Mouse (Mus musculus) forebrain, postnatal 0 days (tissue): ENCODE measurements around the gene Chst8. TPM values are rescaled to one million over a fixed set of nuclear protein-coding genes. Genes with fewer than 3 reads are reported as not detected.

Experiments
- ATAC-seq: fragments of 200-750 bp; cut with Nextera tagmentation; 2 replicates; pipeline ENCODE4 v1.8.0; 2017; ENCODE audit warnings: mild to moderate bottlenecking, moderate library complexity
- DNase-seq: peaks from one replicate; pipeline ENCODE4 v3.0.0-alpha.2; 2015
- H3K27ac ChIP-seq: fragments of 300-500 bp; sonication (generic); 2 replicates; pipeline ENCODE4 v1.5.1; 2014; ENCODE audit warnings: low read depth, mild to moderate bottlenecking, antibody characterized with exemption, low read length, moderate library complexity, mixed read lengths
- H3K27me3 ChIP-seq: fragments of 300-500 bp; sonication (generic); 2 replicates; pipeline ENCODE4 v1.6.1; 2014; ENCODE audit warnings: mild to moderate bottlenecking, low read length, mixed read lengths; ENCODE audit not compliant: insufficient read depth
- H3K36me3 ChIP-seq: fragments of 300-500 bp; sonication (generic); 2 replicates; pipeline ENCODE4 v1.6.1; 2014; ENCODE audit warnings: mild to moderate bottlenecking, moderate library complexity; ENCODE audit not compliant: insufficient read depth
- H3K4me1 ChIP-seq: fragments of 300-500 bp; sonication (generic); 2 replicates; pipeline ENCODE4 v1.6.1; 2014; ENCODE audit warnings: antibody characterized with exemption; ENCODE audit not compliant: insufficient read depth
- H3K4me2 ChIP-seq: fragments of 300-500 bp; sonication (generic); 2 replicates; pipeline ENCODE4 v1.6.1; 2014; ENCODE audit warnings: low read depth, mild to moderate bottlenecking, moderate library complexity
- H3K4me3 ChIP-seq: fragments of 300-500 bp; sonication (generic); 2 replicates; pipeline ENCODE4 v1.5.1; 2014; ENCODE audit warnings: low read depth, low read length, mixed read lengths
- H3K9ac ChIP-seq: fragments of 300-500 bp; sonication (generic); 2 replicates; pipeline ENCODE4 v1.6.1; 2014; ENCODE audit warnings: mild to moderate bottlenecking
- H3K9me3 ChIP-seq: fragments of 300-500 bp; sonication (generic); 2 replicates; pipeline ENCODE4 v1.6.1; 2016; ENCODE audit warnings: low read length
- CTCF ChIP-seq: sonication (generic); IDR thresholded peaks from 2 replicates; pipeline ENCODE4 v1.5.1; 2016; ENCODE audit warnings: antibody characterized with exemption, control low read depth, low read depth
- WGBS: fragments of 180-500 bp; shearing (Covaris S2); extraction: QIAGEN DNeasy Blood & Tissue Kit; methylation state at CpG from one replicate; pipeline ENCODE4 v1.1.7; 2014; 5-methylcytosine and 5-hydroxymethylcytosine counted together
- polyA plus RNA-seq: library from polyadenylated mRNA; unstranded; fragments of >200 nt; fragmentation: Nextera tagmentation; extraction: Ambion mirVana; gene quantifications from 2 replicates; pipeline ENCODE4 v1.2.1, GENCODE M21; 2015
- total RNA-seq: library from RNA; depleted of rRNA; stranded (reverse); fragments of >200 nt; gene quantifications from 2 replicates; pipeline ENCODE4 v1.2.3, GENCODE M21; 2014

Gene Chst8
- total and polyA plus RNA-seq, 2 experiments from 2014 or later, result 14.2 to 22.2 TPM

DNA sequence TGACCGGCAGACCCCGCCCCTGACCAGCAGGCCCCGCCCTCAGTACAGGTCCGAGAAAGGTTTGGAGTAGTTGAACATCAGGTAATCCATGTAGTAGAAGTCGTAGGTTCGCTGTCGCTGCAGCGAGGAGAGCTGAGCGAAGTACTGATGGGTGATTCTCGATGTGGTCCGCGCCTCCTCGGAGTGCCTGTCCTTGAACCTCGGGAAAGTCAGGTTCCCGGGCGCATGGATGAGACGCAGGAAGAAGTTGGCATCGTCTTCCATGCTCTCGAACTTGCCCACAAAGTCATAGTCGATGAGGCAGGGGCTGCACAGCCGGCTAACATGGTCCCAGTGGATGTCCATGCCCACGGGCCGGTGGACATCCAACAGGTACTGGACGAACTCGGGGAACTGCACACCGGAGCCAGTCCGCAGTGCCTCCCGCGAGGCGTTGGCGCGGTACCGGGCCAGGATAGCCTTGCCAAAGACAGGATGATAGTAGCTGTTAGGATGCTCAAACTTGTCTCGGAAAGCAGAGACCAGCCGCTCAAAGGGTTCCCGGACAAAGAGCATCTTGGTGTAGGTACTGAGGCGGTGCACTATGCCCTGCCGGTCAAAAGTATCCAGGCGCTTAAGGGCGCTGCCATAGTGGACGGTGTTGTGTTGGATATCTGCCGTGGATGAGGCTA is 137.3 kb downstream of the Chst8 start:
- no peak overlapping the region for H3K27ac ChIP-seq
- peak overlapping the region; percentile 45 for H3K4me3 ChIP-seq
- DNase-seq (no peak), ATAC-seq (no peak)
- no peaks in the 10 kb centered on the region for H3K4me1 ChIP-seq
- no peaks in the 10 kb centered on the region for H3K9me3 ChIP-seq
- H3K27me3 ChIP-seq, result peaks cover 28% of the 10 kb centered on the region
- TF ChIP-seq CTCF, result no peak
- WGBS, result 11% methylated on average over 42 of the region's 42 CpGs
- peak overlapping the region; percentile 79 for H3K4me2 ChIP-seq
- peak overlapping the region; percentile 43; the same call in 1 of the 2 replicates for H3K9ac ChIP-seq
- no peaks in the 10 kb centered on the region for H3K36me3 ChIP-seq

DNA sequence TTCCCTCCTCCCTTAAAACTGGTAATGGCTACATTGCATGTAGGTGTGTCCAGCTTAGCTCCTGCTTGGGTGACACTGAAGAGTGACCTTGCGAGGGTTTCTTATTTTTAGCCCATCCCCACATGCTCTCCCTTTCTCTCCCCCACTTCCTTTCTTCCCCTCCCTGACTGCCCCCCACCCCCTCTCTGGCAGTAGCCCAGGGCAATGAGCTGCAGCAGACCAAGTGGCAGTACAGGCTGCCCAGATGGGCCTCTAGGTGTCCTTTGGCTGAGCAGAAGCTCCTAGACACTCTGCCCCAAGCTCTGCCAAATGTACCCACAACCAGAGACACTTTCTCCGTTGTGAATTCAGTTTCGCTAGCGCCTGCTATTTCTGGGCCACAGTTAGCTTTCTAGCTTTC is 139.6 kb downstream of the Chst8 start:
- Histone ChIP-seq H3K9me3 (no peaks in the 10 kb centered on the region), H3K27me3 (peaks cover 28% of the 10 kb centered on the region), H3K36me3 (no peaks in the 10 kb centered on the region), H3K27ac (no peak overlapping the region), H3K4me2 (no peak overlapping the region), H3K9ac (no peak overlapping the region), H3K4me1 (no peaks in the 10 kb centered on the region), H3K4me3 (no peak overlapping the region)
- ATAC-seq (no peak), DNase-seq (no peak)
- WGBS, result 76% methylated on average over 4 of the region's 4 CpGs
- TF ChIP-seq CTCF, result no peak; the same call in 1 of the 2 replicates

GRCm38 (mm10) chr7:34671911-34672310 is 140.6 kb downstream of the Chst8 start:
- Histone ChIP-seq H3K4me2 (no peak overlapping the region), H3K4me1 (no peaks in the 10 kb centered on the region), H3K27ac (no peak overlapping the region), H3K4me3 (no peak overlapping the region), H3K27me3 (peaks cover 28% of the 10 kb centered on the region), H3K9ac (no peak overlapping the region), H3K9me3 (no peaks in the 10 kb centered on the region), H3K36me3 (no peaks in the 10 kb centered on the region)
- DNase-seq, result peak; percentile 96
- WGBS, result 2% methylated on average over 6 of the region's 6 CpGs
- peak; percentile 100 for TF ChIP-seq CTCF
- peak; percentile 79 for ATAC-seq

DNA sequence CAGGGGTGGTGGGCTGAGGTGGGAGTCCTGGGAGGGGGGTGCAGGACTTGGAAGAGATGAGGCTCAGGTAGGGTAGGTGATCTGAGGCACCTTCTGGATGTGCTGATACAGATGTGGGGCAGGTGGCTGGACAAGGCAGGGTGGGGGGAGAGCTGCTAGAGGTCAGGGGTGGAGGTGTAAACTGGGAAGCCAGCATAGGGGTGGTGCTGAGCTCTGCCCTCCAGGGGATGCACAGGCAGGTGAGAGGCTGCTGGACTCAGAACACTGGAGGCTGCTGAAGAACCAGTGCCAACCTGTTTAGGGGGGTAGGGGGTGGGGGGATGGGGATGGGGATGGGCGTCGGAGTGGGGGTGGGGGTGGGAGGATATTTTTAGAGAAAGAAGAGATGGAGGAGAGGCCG is 141.7 kb downstream of the Chst8 start:
- Histone ChIP-seq H3K27me3 (peaks cover 25% of the 10 kb centered on the region), H3K27ac (no peak overlapping the region), H3K9me3 (no peaks in the 10 kb centered on the region), H3K9ac (no peak overlapping the region), H3K4me2 (no peak overlapping the region), H3K4me3 (no peak overlapping the region), H3K36me3 (no peaks in the 10 kb centered on the region), H3K4me1 (no peaks in the 10 kb centered on the region)
- ATAC-seq (no peak), DNase-seq (no peak)
- 81% methylated on average over 3 of the region's 3 CpGs for WGBS
- TF ChIP-seq CTCF, result no peak

- Histone ChIP-seq H3K4me1 (no peaks in the 10 kb centered on the region), H3K9me3 (no peaks in the 10 kb centered on the region), H3K4me2 (no peak overlapping the region), H3K27ac (no peak overlapping the region), H3K36me3 (no peaks in the 10 kb centered on the region), H3K27me3 (peaks cover 11% of the 10 kb centered on the region), H3K9ac (no peak overlapping the region), H3K4me3 (no peak overlapping the region)
- no peak for TF ChIP-seq CTCF
- ATAC-seq (no peak), DNase-seq (no peak)
- WGBS, result 30% methylated on average over 9 of the region's 9 CpGs
Observed at GRCm38 (mm10) chr7:34669336-34669735, 143.2 kb downstream of the Chst8 start.

DNA sequence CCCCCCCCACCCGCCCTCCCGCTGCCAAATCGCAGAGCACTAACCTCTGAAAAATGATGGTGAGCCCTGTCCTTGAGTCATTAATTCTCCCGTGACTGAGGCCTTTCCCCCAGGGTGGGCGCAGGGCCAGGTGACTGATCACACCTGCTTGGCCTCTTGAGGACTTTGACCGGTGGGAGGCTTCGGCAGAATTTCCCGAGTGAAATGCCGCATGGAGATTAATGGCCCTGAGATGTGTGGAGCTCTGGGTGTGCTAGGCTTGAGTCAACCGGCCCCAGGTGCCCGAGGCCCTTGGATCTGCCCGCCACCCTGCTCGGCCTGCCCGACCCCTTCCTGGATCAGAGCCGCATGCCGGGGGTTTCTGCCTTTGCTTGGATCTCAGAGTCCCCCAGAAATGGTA is 144.6 kb downstream of the Chst8 start:
- Histone ChIP-seq H3K4me1 (no peaks in the 10 kb centered on the region), H3K9me3 (no peaks in the 10 kb centered on the region), H3K4me2 (no peak overlapping the region), H3K27ac (no peak overlapping the region), H3K27me3 (no peaks in the 10 kb centered on the region), H3K36me3 (no peaks in the 10 kb centered on the region), H3K9ac (no peak overlapping the region), H3K4me3 (no peak overlapping the region)
- no peak for ATAC-seq
- no peak for DNase-seq
- 93% methylated on average over 16 of the region's 16 CpGs for WGBS
- no peak for TF ChIP-seq CTCF

- no peak for DNase-seq
- ATAC-seq, result no peak
- WGBS, result 43% methylated on average over 7 of the region's 7 CpGs
Observed at GRCm38 (mm10) chr7:34663145-34663544, 149.4 kb downstream of the Chst8 start.

More at GRCm38 (mm10) chr7:34663145-34663544, 149.4 kb downstream of the Chst8 start:
- H3K27me3 ChIP-seq, result no peaks in the 10 kb centered on the region
- H3K36me3 ChIP-seq, result no peaks in the 10 kb centered on the region
- H3K4me1 ChIP-seq, result no peaks in the 10 kb centered on the region
- H3K4me3 ChIP-seq, result no peak overlapping the region
- H3K4me2 ChIP-seq, result no peak overlapping the region
- H3K27ac ChIP-seq, result no peak overlapping the region
- no peaks in the 10 kb centered on the region for H3K9me3 ChIP-seq
- TF ChIP-seq CTCF, result no peak
- H3K9ac ChIP-seq, result no peak overlapping the region
